Mouse (Mus musculus) C2C12 (cell line): ENCODE data around the gene Gdpgp1. TPM values are rescaled to one million over a fixed set of nuclear protein-coding genes. Genes with fewer than 3 reads are reported as not detected.
A peak's percentile ranks its signal among the peaks of the same experiment; 100 is the strongest.

ENCODE experiments used
- H3K27me3 ChIP-seq: one replicate; pipeline ENCODE4 v1.6.1; 2011; ENCODE audit not compliant: control insufficient read depth, insufficient read depth, insufficient read length
- H3K36me3 ChIP-seq: one replicate; pipeline ENCODE4 v1.6.1; 2011; ENCODE audit not compliant: control insufficient read depth, insufficient read depth
- H3K4me3 ChIP-seq: one replicate; pipeline ENCODE4 v1.5.1; 2011; ENCODE audit warnings: mild to moderate bottlenecking, control low read depth; ENCODE audit not compliant: poor library complexity, insufficient read depth, severe bottlenecking
- H3K79me2 ChIP-seq: one replicate; pipeline ENCODE4 v1.6.1; 2011; ENCODE audit not compliant: control insufficient read depth, insufficient read depth
- H3K79me3 ChIP-seq: one replicate; pipeline ENCODE4 v1.6.1; 2011; ENCODE audit warnings: low read depth, control low read depth
- H3ac ChIP-seq: one replicate; pipeline ENCODE3; 2011; ENCODE audit warnings: low read depth; ENCODE audit not compliant: control insufficient read depth, insufficient read length
- CEBPB ChIP-seq: IDR thresholded peaks from one replicate; pipeline ENCODE4 v1.6.1; 2011; ENCODE audit warnings: low read depth, mild to moderate bottlenecking, control low read depth, moderate library complexity
- CTCF ChIP-seq: IDR thresholded peaks from one replicate; pipeline ENCODE4 v1.5.1; 2011; ENCODE audit not compliant: control insufficient read depth, insufficient read depth, insufficient read length
- FOSL1 ChIP-seq: IDR thresholded peaks from one replicate; pipeline ENCODE4 v1.8.0; 2011; ENCODE audit warnings: mild to moderate bottlenecking, low read length; ENCODE audit not compliant: poor library complexity, insufficient read depth, severe bottlenecking
- MAX ChIP-seq: IDR thresholded peaks from one replicate; pipeline ENCODE4 v1.6.1; 2011; ENCODE audit warnings: mild to moderate bottlenecking, control low read depth
- MYOD1 ChIP-seq: IDR thresholded peaks from one replicate; pipeline ENCODE4 v1.6.1; 2011; ENCODE audit warnings: low read depth; ENCODE audit not compliant: control insufficient read depth, insufficient read length
- MYOG ChIP-seq: IDR thresholded peaks from one replicate; pipeline ENCODE4 v1.6.1; 2011; ENCODE audit not compliant: control insufficient read depth, insufficient read length; ENCODE audit errors: extremely low read depth
- USF1 ChIP-seq: IDR thresholded peaks from one replicate; pipeline ENCODE4 v1.6.1; 2011; ENCODE audit warnings: low read depth, mild to moderate bottlenecking, control low read depth, moderate library complexity
- polyA plus RNA-seq: library from polyadenylated mRNA; unstranded; fragments of >200 nt; fragmentation: generic; extraction: Trizol; gene quantifications from one replicate; pipeline ENCODE4 v1.2.1, GENCODE M21; 2012; ENCODE audit warnings: missing spikeins

Gdpgp1 gene
- polyA plus RNA-seq, 1 experiment = 1.2 TPM

DNA sequence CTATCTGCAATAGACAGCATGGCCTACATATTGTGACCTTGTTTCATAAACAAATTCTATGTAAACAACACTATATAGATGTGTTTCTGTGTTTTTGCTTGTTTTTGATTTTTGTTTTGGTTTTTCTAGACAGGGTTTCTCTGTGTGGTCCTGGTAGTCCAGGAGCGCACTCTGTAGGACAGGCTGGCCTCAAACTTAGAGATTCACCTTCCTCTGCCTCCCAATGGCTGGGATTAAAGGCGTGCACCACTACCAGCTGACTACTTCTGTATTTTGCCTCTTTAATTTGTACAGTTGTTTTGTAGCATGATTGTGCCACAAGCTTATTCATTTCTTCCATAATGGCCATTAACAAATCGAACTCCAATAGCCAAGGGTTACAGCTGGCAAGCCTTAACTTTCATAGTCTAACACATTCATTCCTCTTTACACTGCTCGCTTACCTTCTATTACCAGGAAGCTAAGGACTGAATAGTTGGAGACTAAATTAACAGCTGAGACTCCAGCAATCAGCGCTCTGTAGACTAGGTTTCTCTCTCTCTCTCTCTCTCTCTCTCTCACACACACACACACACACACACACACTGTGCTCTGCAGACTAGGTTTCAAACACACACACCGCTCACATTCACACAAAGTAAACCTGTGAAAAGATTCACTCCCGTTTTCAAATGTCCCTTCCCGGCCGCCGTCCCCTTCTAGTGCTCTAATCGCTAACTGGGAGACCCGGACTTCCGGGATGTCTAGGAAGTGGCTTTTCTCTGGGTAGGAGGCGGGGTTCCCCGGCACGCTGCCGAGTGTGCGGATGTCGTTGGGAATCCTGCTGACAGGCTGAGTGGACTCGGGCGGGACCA is 36.5 kb downstream of the Gdpgp1 start, which contains the start of gene Vps33b:
Gene Vps33b (plus strand): TSS at position 753 of the 854 bp plus-strand sequence.
- H3ac ChIP-seq = peak within 1 kb of the TSS; percentile 54
- no peaks in the 10 kb centered on the region for H3K27me3 ChIP-seq
- H3K79me3 ChIP-seq = peaks cover 8% of the 10 kb centered on the region
- H3K36me3 ChIP-seq = peaks cover 24% of the 10 kb centered on the region
- H3K4me3 ChIP-seq = peak within 1 kb of the TSS; percentile 71
- H3K79me2 ChIP-seq = peaks cover 19% of the 10 kb centered on the region
- TF ChIP-seq MYOD1 = no peak
- peak; percentile 73 for TF ChIP-seq MAX

DNA sequence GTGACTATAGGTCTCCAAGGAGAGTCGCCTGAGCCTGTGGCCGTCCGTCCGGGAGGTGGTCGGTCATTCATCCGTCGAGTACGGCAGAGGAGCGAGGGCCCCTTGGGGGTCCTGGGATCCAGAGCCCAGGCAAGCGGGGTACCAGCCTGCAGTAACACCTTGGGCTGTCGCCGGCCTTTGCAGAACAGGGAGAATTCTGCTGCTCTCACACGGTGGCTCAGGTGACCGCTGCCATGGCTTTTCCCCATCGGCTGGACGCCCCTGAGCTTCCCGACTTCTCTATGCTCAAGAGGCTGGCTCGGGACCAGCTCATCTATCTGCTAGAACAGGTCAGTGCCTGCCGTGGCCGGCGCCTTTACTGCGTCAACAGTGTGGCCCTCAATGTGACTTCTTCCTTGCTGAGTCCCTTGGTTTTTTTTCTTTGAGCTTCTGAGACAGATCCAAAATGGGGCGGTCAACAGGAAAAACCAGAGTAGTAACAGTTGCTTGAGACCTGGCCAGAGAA is 37.1 kb downstream of the Gdpgp1 start:
- TF ChIP-seq USF1 (no peak), MAX (no peak), FOSL1 (no peak)
- Histone ChIP-seq H3K4me3 (peak overlapping the region; percentile 71), H3ac (peak overlapping the region; percentile 52), H3K79me3 (peaks cover 8% of the 10 kb centered on the region), H3K79me2 (peaks cover 15% of the 10 kb centered on the region), H3K27me3 (no peaks in the 10 kb centered on the region), H3K36me3 (peaks cover 22% of the 10 kb centered on the region)

- peaks cover 8% of the 10 kb centered on the region for H3K79me3 ChIP-seq
- H3K79me2 ChIP-seq = peaks cover 15% of the 10 kb centered on the region
- H3K36me3 ChIP-seq = peaks cover 16% of the 10 kb centered on the region
- no peak overlapping the region for H3K4me3 ChIP-seq
- no peak overlapping the region for H3ac ChIP-seq
- H3K27me3 ChIP-seq = no peaks in the 10 kb centered on the region
- TF ChIP-seq MYOG = no peak
- no peak for TF ChIP-seq MAX
- no peak for TF ChIP-seq CEBPB
- no peak for TF ChIP-seq MYOD1
- no peak for TF ChIP-seq FOSL1
- TF ChIP-seq CTCF = no peak
- TF ChIP-seq USF1 = no peak
Measured at GRCm38 (mm10) chr7:80273456-80273855, 40.8 kb downstream of the Gdpgp1 start.

GRCm38 (mm10) chr7:80276374-80276773 is 43.7 kb downstream of the Gdpgp1 start:
- Histone ChIP-seq H3K36me3 (peaks cover 30% of the 10 kb centered on the region), H3K79me2 (no peaks in the 10 kb centered on the region), H3ac (no peak overlapping the region), H3K27me3 (no peaks in the 10 kb centered on the region), H3K79me3 (no peaks in the 10 kb centered on the region), H3K4me3 (no peak overlapping the region)
- no peak for TF ChIP-seq CEBPB
- no peak for TF ChIP-seq MAX
- no peak for TF ChIP-seq CTCF
- TF ChIP-seq MYOD1 = no peak
- no peak for TF ChIP-seq MYOG
- TF ChIP-seq USF1 = no peak
- no peak for TF ChIP-seq FOSL1

DNA sequence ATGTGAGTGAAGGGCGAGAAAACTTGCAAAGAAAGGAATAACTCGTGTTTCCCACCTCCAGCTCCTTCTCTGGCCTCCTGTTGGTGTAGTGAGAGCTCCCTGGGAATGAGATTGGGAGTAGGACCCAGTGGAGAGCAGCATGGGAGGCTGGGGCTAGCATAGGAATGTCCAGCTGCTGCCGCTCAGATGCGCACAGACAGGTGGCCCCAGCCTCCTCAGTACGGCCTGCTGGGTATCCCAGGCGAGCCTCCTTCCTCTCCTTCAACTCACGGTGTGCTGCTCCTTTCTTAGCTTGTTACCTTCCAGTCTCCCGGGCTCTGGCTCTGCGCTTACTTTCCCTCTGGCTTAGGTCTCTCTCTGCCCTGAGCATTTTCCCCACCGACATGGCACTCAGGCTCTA is 47.4 kb downstream of the Gdpgp1 start:
- Histone ChIP-seq H3K36me3 (peaks cover 31% of the 10 kb centered on the region), H3K27me3 (no peaks in the 10 kb centered on the region)
- TF ChIP-seq USF1 = no peak
- TF ChIP-seq FOSL1 = no peak

GRCm38 (mm10) chr7:80280998-80281397 is 48.3 kb downstream of the Gdpgp1 start:
- TF ChIP-seq MAX = no peak
- TF ChIP-seq USF1 = no peak
- no peak for TF ChIP-seq CTCF
- TF ChIP-seq CEBPB = no peak
- TF ChIP-seq MYOG = no peak
- no peak for TF ChIP-seq FOSL1
- TF ChIP-seq MYOD1 = no peak
- no peak overlapping the region for H3K4me3 ChIP-seq
- H3K79me2 ChIP-seq = no peaks in the 10 kb centered on the region
- no peaks in the 10 kb centered on the region for H3K27me3 ChIP-seq
- no peak overlapping the region for H3ac ChIP-seq
- no peaks in the 10 kb centered on the region for H3K79me3 ChIP-seq
- peaks cover 37% of the 10 kb centered on the region for H3K36me3 ChIP-seq

More for the DNA sequence above, 47.4 kb downstream of the Gdpgp1 start:
- no peaks in the 10 kb centered on the region for H3K79me2 ChIP-seq
- no peak overlapping the region for H3K4me3 ChIP-seq
- H3K79me3 ChIP-seq = no peaks in the 10 kb centered on the region
- no peak overlapping the region for H3ac ChIP-seq
